9 mouse cellular contexts compared by ENCODE assay signal in genomic region chr19:61224678-61225525, GRCm38 (mm10). TPM values are rescaled to one million over a fixed set of nuclear protein-coding genes. Genes with fewer than 3 reads are reported as not detected.
A peak's percentile ranks its signal among the peaks of the same experiment; 100 is the strongest.
DNase-seq lines count a peak whose midpoint lies in the region; ATAC-seq lines count a peak whose summit lies in the region.
"Had no signal": no experiment of that assay in that cellular context is flagged by ENCODE, and none has a peak within 500 bp of the region (broad histone marks: within the 10 kb centered on the region; RNA-seq: fewer than 3 reads in every experiment).

No protein-coding gene starts in this region.

- no peaks in the 10 kb centered on the region for H3K36me3 ChIP-seq in neural tube, embryonic 11.5 days (ENCODE audit: control insufficient read depth, insufficient read depth, low read length)
- no peaks in the 10 kb centered on the region for H3K36me3 ChIP-seq in forebrain, embryonic 11.5 days (ENCODE audit: control insufficient read depth, insufficient read depth, low read length)
- no peaks in the 10 kb centered on the region for H3K36me3 ChIP-seq in kidney, embryonic 16.5 days (ENCODE audit: insufficient read depth, low read length)

- no peaks in the 10 kb centered on the region for H3K27me3 ChIP-seq in neural tube, embryonic 11.5 days (ENCODE audit: control insufficient read depth, insufficient read depth, low read length)
- no peaks in the 10 kb centered on the region for H3K27me3 ChIP-seq in forebrain, embryonic 11.5 days (ENCODE audit: control insufficient read depth, insufficient read depth, low read length)
- no peaks in the 10 kb centered on the region for H3K27me3 ChIP-seq in kidney, embryonic 16.5 days (ENCODE audit: insufficient read depth, low read length)

- peak overlapping the region; percentile 49 for H3K4me2 ChIP-seq in neural tube, embryonic 11.5 days (ENCODE audit: low read depth)
- H3K4me2 ChIP-seq in forebrain, embryonic 11.5 days (ENCODE audit: low read depth, low read length, severe bottlenecking), result peak overlapping the region; percentile 52
- peak overlapping the region; percentile 62 for H3K4me2 ChIP-seq in kidney, embryonic 16.5 days (replicated peaks; ENCODE audit: low read depth, low read length)

- H3K9me3 ChIP-seq in neural tube, embryonic 11.5 days (ENCODE audit: control insufficient read depth, low read length), result no peaks in the 10 kb centered on the region
- H3K9me3 ChIP-seq in forebrain, embryonic 11.5 days (ENCODE audit: control insufficient read depth, low read length), result no peaks in the 10 kb centered on the region
- no peaks in the 10 kb centered on the region; the same call in none of the 2 replicates for H3K9me3 ChIP-seq in kidney, embryonic 16.5 days (ENCODE audit: low read length)

- peak; percentile 21 for ATAC-seq in neural tube, embryonic 11.5 days (ENCODE audit: insufficient read depth, low FRiP score, low TSS enrichment)
- ATAC-seq in forebrain, embryonic 11.5 days (replicated peaks; ENCODE audit: low FRiP score), result peak; percentile 17
- ATAC-seq in kidney, embryonic 16.5 days (ENCODE audit: low FRiP score, low TSS enrichment), result peak; percentile 27

- H3K27ac ChIP-seq in neural tube, embryonic 11.5 days (ENCODE audit: low read depth, low read length), result no peak overlapping the region
- no peak overlapping the region for H3K27ac ChIP-seq in forebrain, embryonic 11.5 days (ENCODE audit: low read depth, low read length)
- peak overlapping the region; percentile 14; the same call in 1 of the 2 replicates for H3K27ac ChIP-seq in kidney, embryonic 16.5 days (ENCODE audit: low read length)

- no peak overlapping the region; the same call in 1 of the 2 replicates for H3K9ac ChIP-seq in neural tube, embryonic 11.5 days (ENCODE audit: low read length)
- peak overlapping the region; percentile 47 for H3K9ac ChIP-seq in forebrain, embryonic 11.5 days (ENCODE audit: low read length)
- peak overlapping the region; percentile 65 for H3K9ac ChIP-seq in kidney, embryonic 16.5 days (replicated peaks; ENCODE audit: low read length)

- no peaks in the 10 kb centered on the region for H3K4me1 ChIP-seq in neural tube, embryonic 11.5 days (ENCODE audit: control insufficient read depth, insufficient read depth, low read length)
- no peaks in the 10 kb centered on the region for H3K4me1 ChIP-seq in forebrain, embryonic 11.5 days (replicated peaks; ENCODE audit: control insufficient read depth, insufficient read depth, low read length)
- H3K4me1 ChIP-seq in kidney, embryonic 16.5 days (ENCODE audit: insufficient read depth, low read length), result no peaks in the 10 kb centered on the region

- H3K4me3 ChIP-seq in neural tube, embryonic 11.5 days (ENCODE audit: low read depth, low read length), result peak overlapping the region; percentile 54
- H3K4me3 ChIP-seq in forebrain, embryonic 11.5 days (ENCODE audit: low read depth, low read length), result peak overlapping the region; percentile 45
- H3K4me3 ChIP-seq in kidney, embryonic 16.5 days (ENCODE audit: low read length), result peak overlapping the region; percentile 60

- WGBS in neural tube, embryonic 11.5 days, result 29% methylated on average over 46 of the region's 53 CpGs
- WGBS in forebrain, embryonic 11.5 days, result 29% methylated on average over 53 of the region's 53 CpGs
- 31% methylated on average over 51 of the region's 53 CpGs for WGBS in kidney, embryonic 16.5 days

- DNase-seq in adrenal gland, adult 8-10 months, result peak; percentile 25
- DNase-seq in adrenal gland, adult 2 months, result no peak
- DNase-seq in neural tube, embryonic 11.5 days (ENCODE audit: low spot score), result peak; percentile 13
- DNase-seq in neural tube, embryonic 10.5 days (ENCODE audit: extremely low spot score, low spot score), result no peak
- peak; percentile 73 for DNase-seq in forebrain, embryonic 11.5 days (ENCODE audit: low spot score)
- DNase-seq in lung, postnatal 10 days, result peak; percentile 30
- DNase-seq in testis, postnatal 14 days (ENCODE audit: low spot score), result peak; percentile 66

RNA-seq across cellular contexts. Expression of gene Csf2ra, which starts 3.3 kb away (rescaled TPM):
- 10 to 100 TPM; 19.9 to 83.7 (median 41.9) TPM for total RNA-seq in adrenal gland, adult 8-10 months (2022)
- 10 to 100 TPM; 24.5 to 29.1 TPM for total RNA-seq in adrenal gland, adult 2 months (2021)
- 401 and 465 TPM in 2 replicates for polyA plus RNA-seq in adrenal gland, adult 2 months (2012; rRNA removed)
- 14.8 and 18.3 TPM in 2 replicates for polyA plus RNA-seq in neural tube, embryonic 11.5 days (2014; fragmentation: Nextera tagmentation; extraction: Ambion mirVana)
- polyA plus RNA-seq in forebrain, embryonic 11.5 days (2014; fragmentation: Nextera tagmentation; extraction: Ambion mirVana), result 17.9 and 19.2 TPM in 2 replicates
- polyA plus RNA-seq in kidney, embryonic 16.5 days (2015; fragmentation: Nextera tagmentation; extraction: Ambion mirVana), result 40.4 and 50.5 TPM in 2 replicates

RNA-seq across cellular contexts. Expression of gene Gm6020, which starts 41.2 kb away (rescaled TPM):
- not detected for total RNA-seq in adrenal gland, adult 8-10 months (2022)
- total RNA-seq in adrenal gland, adult 2 months (2021), result not detected
- polyA plus RNA-seq in adrenal gland, adult 2 months (2012; rRNA removed), result not detected in 2 replicates
- polyA plus RNA-seq in neural tube, embryonic 11.5 days (2014; fragmentation: Nextera tagmentation; extraction: Ambion mirVana), result not detected in 2 replicates
- not detected in 2 replicates for polyA plus RNA-seq in forebrain, embryonic 11.5 days (2014; fragmentation: Nextera tagmentation; extraction: Ambion mirVana)
- not detected in 2 replicates for polyA plus RNA-seq in kidney, embryonic 16.5 days (2015; fragmentation: Nextera tagmentation; extraction: Ambion mirVana)
- total RNA-seq: heart, postnatal 14 days had no signal

RNA-seq across cellular contexts. Expression of gene Gm7102, which starts 48.8 kb away (rescaled TPM):
- total RNA-seq in adrenal gland, adult 8-10 months (2022), result under 1 TPM in 1 of 4 experiments, not detected in 3; 0.43 TPM
- total RNA-seq in adrenal gland, adult 2 months (2021), result not detected
- not detected in 2 replicates for polyA plus RNA-seq in adrenal gland, adult 2 months (2012; rRNA removed)
- not detected in 2 replicates for polyA plus RNA-seq in neural tube, embryonic 11.5 days (2014; fragmentation: Nextera tagmentation; extraction: Ambion mirVana)
- polyA plus RNA-seq in forebrain, embryonic 11.5 days (2014; fragmentation: Nextera tagmentation; extraction: Ambion mirVana), result not detected in 2 replicates
- polyA plus RNA-seq in kidney, embryonic 16.5 days (2015; fragmentation: Nextera tagmentation; extraction: Ambion mirVana), result 0.19 and 0.48 TPM in 2 replicates

Comparison
In these comparisons a context has a peak if more than half of its experiments do, and no peak if none do; other contexts are left out.
1. DNase-seq: peak in adrenal gland, adult 8-10 months (single experiment), neural tube, embryonic 11.5 days (single experiment), forebrain, embryonic 11.5 days (single experiment), lung, postnatal 10 days (single experiment) and testis, postnatal 14 days (single experiment); none in adrenal gland, adult 2 months (single experiment) and neural tube, embryonic 10.5 days (single experiment).
2. Peak in every context shown above with its lines, with median percentiles within 50 percentile points of each other: ATAC-seq, H3K4me2 ChIP-seq and H3K4me3 ChIP-seq.